Mouse (Mus musculus): ENCODE data around the gene Pde5a.

The Pde5a gene

DNA sequence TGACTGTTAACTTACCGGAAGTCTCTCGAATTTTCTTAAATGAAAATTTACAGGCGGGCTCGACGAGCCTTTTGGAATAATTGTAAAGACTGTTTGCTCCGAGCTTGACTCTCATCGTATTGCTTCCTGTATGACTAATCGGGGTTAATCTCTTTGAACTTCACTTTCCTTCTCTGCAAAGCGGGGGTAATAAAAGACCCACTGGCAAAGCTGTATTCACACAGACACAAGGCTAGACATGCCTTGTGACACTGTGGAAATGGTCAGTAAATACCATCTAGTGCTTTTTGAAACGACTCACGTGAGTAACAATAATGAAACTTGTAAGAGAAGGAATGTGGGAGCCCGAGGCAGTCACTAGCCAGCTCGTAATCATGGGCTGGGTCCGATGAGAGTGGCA lies 35.0 kb downstream of the Pde5a start:
- DNase-seq (ENCODE audit: low spot score): no peak

GRCm38 (mm10) chr3:122766930-122767329 lies 38.2 kb downstream of the Pde5a start:
- DNase-seq (ENCODE audit: low spot score): no peak

GRCm38 (mm10) chr3:122767841-122768240 lies 39.1 kb downstream of the Pde5a start:
- DNase-seq (ENCODE audit: low spot score): no peak

DNA sequence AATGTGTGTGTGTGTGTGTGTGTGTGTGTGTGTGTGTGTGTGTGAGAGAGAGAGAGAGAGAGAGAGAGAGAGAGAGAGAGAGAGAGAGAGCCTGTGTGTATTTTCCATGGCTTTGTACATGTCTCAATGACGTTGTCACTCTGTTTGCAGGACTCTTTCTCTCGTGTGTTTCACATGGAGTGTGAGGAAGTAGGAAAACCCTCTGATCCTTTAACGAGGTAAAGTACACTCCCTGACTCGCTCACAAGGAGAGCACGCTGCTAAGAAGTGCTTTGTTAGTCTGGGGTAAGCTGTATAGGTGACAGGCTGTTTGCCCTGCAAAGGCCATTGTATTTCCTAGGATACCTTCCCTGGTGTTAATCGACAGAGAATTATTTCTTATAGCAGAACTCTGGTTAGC lies 52.7 kb downstream of the Pde5a start:
- no peak for DNase-seq (ENCODE audit: low spot score)

GRCm38 (mm10) chr3:122784245-122784644 lies 55.5 kb downstream of the Pde5a start:
- no peak for DNase-seq (ENCODE audit: low spot score)

GRCm38 (mm10) chr3:122788314-122788713 lies 59.6 kb downstream of the Pde5a start:
- DNase-seq (ENCODE audit: low spot score): no peak

GRCm38 (mm10) chr3:122789544-122789943 lies 60.8 kb downstream of the Pde5a start:
- DNase-seq (ENCODE audit: low spot score): no peak

- DNase-seq (ENCODE audit: low spot score): no peak
Measured at GRCm38 (mm10) chr3:122800050-122800449, 71.3 kb downstream of the Pde5a start.

GRCm38 (mm10) chr3:122800553-122801435 lies 72.0 kb downstream of the Pde5a start:
- DNase-seq (ENCODE audit: low spot score): no peak

DNA sequence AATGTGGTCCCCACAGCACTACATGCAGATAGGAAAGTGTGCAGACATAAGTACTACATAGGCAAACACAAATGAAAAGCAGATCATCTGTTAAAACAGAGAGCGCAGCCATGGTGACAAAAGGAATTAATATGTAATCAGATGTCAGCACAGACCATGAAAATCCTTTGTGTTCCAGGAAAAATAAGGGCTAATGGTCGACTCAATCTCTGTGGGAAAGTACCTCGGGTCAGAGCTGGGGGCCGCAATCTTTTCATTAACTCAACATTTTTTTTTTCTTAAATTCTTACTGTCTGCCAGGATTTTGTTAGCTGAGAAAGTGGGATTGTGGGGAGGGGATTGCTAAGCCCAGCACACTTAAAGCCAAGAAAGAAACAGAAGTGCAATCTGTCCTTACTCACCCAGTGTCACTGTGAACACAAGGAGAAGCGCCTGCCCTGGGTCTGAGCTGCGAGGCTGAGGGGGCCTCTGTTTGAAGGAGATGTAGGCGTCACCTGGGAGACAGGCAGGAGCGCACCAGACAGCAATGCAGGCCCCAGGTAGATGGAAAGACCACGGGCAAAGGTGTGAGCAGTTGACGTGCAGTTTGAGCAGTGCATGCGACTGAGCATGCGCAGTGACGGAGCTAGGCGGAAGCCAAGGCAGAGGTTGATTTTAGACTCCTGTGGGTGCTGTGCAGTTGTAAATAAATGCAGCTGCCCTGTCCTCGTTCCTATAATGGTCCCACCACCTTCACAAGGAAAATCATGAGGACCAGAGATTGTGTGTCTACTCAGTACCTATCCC lies 72.9 kb downstream of the Pde5a start:
- no peak for DNase-seq (ENCODE audit: low spot score)

DNA sequence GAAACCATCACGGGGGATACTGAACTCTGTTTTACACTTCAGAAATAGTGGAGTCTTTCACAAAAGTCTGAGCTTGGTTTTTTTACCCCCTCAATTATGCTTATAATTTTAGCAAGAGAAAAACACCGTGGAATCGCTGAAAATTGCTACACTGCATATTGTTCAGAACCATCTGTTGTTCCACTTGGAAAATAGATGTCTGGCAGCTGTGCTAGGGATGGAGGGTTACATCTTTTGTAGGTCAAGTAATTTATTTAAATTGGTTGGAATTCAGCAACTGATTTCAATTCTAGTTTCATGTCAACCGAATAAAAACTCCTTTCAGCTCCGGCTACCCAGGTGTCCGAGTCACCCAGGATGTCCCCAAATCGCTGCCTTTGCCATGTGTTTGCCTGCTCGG lies 78.6 kb downstream of the Pde5a start:
- DNase-seq (ENCODE audit: low spot score): no peak

- DNase-seq (ENCODE audit: low spot score): no peak
Measured at GRCm38 (mm10) chr3:122810090-122810863, 81.5 kb downstream of the Pde5a start.

DNA sequence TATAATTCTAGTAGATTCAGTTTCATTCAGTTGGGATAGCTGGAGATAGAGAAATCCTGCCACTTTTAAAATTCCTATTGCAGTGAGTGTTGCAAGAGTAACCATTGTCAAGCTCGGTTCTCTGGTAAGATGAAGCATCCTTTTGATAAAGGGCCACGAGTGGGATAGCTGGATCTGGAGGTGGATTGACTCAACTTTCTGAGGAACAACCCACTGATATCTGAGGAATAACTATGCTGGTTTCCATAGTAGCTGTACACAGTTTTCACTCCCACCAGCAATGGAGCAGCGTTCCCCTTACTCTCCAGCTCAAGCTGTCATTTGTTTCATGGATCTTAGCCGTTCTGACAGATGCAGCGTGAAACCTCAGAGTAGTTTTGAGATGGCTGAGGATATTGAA lies 82.2 kb downstream of the Pde5a start:
- DNase-seq (ENCODE audit: low spot score): no peak

DNA sequence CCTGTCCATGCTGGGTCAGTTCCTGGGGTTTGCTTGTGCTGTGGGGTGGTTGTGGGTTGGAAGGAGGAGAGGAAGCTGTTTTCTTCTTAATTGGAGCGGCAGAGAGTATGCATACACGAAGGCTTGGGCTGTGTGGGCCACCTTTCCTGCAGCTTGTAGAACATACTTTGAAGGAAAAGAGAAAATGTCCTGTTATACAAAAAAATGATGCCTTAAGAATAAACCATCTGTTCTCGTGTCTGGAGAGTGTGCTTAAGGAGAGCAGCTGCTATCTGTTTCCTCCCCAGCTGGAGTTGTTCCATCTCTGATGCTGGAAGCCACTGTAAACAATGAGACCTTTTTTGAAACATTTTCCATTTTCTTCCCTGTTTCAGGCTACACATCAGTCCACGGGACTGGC lies 85.8 kb downstream of the Pde5a start:
- DNase-seq (ENCODE audit: low spot score): no peak

DNA sequence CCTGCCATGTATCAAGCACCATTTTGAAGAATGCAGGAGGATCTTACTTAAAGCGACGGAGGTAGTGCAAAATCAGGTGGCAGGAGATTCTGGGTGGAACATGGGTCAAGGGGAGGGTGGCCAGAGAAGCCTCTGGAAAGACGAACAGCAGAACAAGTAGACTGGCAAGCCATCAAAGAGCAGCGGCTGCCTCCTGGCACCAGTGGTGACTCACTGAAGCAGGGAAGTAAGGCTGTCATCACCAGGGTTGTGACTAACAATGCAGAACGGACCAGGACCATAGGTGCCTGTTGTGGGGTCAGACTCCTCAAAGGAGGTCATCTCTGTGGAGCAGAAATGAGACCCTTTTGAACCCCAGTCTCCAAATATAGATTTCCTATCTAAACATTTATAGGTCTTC lies 89.5 kb downstream of the Pde5a start:
- no peak for DNase-seq (ENCODE audit: low spot score)

DNA sequence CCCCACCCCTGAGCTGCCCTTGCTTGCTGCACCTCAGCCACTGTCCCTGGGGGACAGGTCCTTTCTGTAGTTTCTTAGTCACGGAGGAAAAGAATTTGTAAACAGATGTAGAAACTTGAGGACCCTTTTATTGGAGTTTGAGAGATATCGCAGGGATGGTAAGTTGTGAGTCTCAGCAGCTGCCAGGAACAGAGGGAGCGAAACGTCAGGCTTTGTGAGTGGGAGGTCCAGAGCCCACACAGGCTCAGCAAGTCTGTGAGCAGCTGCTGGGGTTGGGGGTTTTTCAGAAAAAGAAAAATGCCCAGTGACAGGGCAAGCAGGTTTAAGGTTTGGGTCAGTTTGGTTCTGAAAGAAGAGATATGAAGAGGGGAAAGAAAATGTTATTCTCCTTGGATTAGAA lies 92.0 kb downstream of the Pde5a start:
- no peak for DNase-seq (ENCODE audit: low spot score)

GRCm38 (mm10) chr3:122828270-122829058 lies 99.7 kb downstream of the Pde5a start:
- no peak for DNase-seq (ENCODE audit: low spot score)

- no peak for DNase-seq (ENCODE audit: low spot score)
Measured at GRCm38 (mm10) chr3:122834519-122834918, 105.8 kb downstream of the Pde5a start.

- DNase-seq (ENCODE audit: low spot score): no peak
Measured at GRCm38 (mm10) chr3:122835097-122835850, 106.5 kb downstream of the Pde5a start.

- no peak for DNase-seq (ENCODE audit: low spot score)
Measured at GRCm38 (mm10) chr3:122837639-122838038, 108.9 kb downstream of the Pde5a start.

Measured in spleen, adult 12 weeks (tissue).